Mouse (Mus musculus) R1 (cell line): ENCODE results near the gene Zfp975.
A peak's percentile ranks its signal among the peaks of the same experiment; 100 is the strongest.
"Not testable (repeated sequence)": the region's sequence is repeated elsewhere in the genome, so short reads cannot be mapped to it uniquely, and the experiment has no call there.

Experiments used
- DNase-seq: peaks from one replicate; pipeline ENCODE4 v3.0.0-alpha.2; 2018; ENCODE audit warnings: low read depth, low spot score

Zfp975 gene

DNA sequence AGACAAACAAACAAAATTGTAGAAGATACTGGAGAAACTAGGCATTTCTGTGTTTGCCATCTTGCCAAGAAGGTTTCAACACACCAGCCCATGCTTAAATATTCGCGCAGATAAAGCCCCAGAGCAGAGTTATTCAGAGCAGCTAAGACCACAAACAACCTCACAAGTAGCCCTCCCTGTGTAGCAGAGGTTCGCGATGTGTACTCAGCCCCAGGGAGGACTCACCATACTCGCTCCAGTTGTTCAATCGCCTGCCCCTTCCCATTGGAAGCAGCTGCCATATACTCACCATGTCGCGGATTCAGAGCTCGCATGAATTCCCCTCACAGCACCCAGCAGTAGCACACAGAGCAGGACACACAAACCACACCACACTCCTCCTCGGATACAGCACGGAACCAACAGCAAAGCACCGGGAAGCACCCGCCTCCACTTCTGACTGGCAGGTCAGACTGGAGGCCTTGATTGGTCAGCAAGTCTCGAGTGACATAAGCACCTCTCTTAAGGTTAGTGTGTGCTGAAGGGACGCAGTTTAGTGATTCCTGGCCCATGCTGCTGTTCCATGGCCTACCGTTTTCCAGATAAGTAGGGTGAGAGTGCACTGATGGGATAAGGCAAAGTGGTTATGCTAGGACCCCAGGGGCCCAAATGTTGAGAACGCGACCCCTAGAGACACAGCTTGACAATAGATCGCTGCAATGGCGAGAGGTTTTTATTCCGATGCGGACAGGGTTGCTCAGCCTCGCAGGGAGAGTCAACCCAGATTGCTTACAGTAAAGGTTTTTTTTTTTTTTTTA is at the start of gene Zfp975:
TSS of gene Zfp975 (minus strand) at position 381 of the 797 bp plus-strand sequence.
- peak; percentile 93 for DNase-seq

DNA sequence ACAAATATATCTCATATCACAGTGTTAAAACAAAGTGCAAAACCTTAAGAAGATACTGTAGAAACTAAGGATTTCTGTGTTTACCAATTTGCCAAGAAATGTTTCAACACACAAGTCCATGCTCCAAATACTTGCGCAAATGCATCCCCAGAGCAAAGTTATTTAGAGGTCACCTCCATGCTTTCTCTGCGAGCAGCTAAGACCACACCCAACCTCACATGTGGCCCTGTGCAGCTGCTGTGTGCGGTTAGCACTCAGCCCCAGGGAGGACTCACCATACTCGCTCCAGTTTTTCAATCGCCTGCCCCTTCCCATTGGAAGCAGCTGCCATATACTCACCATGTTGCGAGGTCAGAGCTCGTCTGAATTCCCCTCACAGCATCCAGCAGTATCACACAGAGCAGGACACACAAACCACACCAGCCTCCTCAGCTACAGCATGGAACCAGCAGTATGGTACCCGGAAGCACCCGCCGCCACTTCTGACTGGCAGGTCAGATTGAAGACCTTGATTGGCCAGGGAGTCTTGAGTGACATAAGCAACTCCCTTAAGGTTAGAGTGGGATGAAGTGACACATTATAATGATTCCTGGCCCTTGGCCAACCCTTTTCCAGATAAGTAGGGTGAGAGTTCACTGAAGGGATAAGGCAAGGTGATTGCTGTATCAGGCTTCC is 46.1 kb upstream of the Zfp975 start:
- DNase-seq = peak; percentile 94

DNA sequence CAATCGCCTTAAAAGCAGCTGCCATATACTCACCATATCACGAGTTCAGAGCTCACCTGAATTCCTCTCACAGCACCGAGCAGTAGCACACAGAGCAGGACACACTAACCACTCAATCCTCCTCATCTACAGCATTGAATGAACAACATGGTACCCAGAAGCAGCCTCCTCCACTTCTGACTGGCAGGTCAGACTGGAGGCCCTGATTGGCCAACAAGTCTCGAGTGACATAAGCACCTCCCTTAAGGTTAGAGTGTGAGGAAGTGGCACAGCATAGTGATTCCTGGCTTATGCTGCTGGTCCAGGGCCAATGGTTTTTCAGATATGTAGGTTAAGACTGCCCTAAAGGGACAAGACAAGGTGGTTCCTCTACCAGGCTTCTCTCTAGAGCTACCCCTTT is 34.4 kb upstream of the Zfp975 start, which contains the start of gene Gm17067:
TSS of gene Gm17067 (minus strand) at position 101 of the 400 bp plus-strand sequence.
- not testable (repeated sequence) for DNase-seq

DNA sequence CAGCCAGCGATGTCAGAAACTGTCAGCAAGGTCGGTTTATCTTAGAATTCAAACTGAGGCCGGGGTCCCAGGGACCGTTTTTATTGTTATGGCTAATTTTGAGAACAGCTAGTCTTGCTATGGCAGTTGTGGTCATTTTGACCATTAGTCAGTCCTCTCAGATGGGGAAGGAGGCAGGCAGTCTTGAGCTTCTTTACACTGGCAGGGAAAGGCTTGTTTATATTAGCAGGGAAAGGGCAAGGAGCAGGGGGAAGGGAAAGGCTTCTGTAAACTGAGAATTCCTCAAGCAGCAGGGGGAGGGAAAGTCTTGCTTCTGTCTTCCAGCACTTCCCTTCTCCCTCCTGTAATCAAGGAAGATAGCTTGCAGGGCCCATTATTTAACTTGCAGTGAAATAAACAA is 709 bp upstream of the Zfp975 start:
- peak; percentile 72 for DNase-seq

DNA sequence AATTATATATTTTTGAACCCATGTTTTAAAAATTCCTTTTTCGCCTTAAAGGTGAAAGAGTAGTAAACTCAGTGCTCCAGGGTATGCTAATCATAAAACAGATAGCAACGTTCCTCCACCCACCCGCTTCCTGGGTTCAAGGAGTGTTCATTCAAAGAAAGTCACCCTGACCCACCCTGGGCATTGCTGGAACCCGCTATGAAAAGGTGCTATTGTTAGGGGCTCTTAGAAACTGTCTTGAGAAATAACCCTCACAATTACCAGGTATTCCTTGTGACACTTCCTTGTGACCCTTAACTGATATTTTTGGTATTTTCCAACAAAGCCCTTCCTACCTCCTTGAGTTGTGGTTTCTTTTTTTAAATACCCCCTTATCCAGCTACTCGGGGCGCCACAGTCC is 12.5 kb downstream of the Zfp975 start:
- peak; percentile 92 for DNase-seq

DNA sequence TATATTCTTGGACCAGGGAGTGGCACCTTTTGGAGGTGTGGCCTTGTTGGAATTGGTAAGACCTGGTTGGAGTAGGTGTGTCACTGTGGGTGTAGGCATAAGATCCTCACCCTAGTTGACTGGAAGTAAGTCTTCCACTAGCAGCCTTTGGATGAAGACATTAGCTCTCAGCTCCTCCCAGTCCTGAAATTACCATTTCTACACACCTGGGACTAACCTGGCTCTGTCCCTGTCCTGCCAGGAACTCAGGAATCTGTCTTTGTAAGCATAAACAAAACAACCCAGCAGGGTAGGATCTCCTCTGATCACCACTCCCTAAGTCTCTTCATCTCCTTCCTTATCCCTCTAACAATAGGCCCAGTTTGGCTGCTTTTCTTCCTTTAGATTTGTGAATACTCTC is 12.9 kb downstream of the Zfp975 start:
- peak; percentile 100 for DNase-seq

DNA sequence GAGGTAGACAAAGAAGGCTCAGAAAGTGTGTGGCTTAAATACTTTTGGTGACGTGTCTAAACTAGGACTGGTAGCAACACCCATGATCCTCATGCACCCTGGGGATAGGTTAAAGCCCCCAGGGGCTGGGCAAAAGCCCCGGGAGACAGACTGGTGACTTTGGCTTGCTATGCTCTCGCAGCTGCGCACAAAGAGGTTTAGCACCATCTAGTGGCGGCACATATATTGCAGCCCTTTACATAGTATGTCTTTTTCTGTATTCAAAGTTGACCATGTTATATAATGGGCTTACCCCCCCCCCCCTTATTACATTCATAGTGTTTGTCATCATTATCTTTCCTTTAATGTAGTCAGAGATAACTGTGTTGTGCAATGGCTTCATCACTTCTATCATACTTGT is 32.4 kb downstream of the Zfp975 start:
- peak; percentile 67 for DNase-seq

DNA sequence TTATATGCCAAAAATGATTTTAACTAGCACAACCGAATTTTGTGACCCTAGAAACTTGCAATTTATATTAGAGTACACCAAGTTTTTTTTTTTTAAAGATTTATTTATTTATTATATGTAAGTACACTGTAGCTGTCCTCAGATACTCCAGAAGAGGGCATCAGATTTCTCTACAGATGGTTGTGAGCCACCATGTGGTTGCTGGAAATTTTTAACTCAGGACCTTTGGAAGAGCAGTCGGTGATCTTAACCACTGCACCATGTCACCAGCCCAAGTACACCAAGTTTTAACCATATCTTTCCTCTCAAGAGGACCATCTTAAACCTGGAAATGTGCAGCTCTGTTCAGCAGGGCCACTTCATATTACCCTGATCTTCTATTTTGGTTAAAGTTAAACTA is 37.3 kb downstream of the Zfp975 start:
- peak; percentile 57 for DNase-seq

DNA sequence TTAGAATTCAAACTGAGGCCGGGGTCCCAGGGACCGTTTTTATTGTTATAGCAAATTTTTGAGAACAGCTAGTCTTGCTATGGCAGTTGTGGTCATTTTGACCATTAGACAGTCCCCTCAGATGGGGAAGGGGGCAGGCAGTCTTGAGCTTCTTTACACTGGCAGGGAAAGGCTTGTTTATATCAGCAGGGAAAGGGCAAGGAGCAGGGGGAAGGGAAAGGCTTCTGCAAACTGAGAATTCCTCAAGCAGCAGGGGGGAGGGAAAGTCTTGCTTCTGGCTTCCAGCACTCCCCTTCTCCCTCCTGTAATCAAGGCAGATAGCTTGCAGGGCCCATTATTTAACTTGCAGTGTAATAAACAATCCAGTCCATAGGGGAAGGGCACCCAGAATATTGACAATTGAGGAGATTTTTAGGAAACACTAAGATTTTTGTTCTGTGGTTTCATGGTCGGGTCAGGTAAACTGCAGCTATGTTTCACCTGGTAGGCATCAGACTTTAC is 49.4 kb downstream of the Zfp975 start:
- DNase-seq = peak; percentile 71

DNA sequence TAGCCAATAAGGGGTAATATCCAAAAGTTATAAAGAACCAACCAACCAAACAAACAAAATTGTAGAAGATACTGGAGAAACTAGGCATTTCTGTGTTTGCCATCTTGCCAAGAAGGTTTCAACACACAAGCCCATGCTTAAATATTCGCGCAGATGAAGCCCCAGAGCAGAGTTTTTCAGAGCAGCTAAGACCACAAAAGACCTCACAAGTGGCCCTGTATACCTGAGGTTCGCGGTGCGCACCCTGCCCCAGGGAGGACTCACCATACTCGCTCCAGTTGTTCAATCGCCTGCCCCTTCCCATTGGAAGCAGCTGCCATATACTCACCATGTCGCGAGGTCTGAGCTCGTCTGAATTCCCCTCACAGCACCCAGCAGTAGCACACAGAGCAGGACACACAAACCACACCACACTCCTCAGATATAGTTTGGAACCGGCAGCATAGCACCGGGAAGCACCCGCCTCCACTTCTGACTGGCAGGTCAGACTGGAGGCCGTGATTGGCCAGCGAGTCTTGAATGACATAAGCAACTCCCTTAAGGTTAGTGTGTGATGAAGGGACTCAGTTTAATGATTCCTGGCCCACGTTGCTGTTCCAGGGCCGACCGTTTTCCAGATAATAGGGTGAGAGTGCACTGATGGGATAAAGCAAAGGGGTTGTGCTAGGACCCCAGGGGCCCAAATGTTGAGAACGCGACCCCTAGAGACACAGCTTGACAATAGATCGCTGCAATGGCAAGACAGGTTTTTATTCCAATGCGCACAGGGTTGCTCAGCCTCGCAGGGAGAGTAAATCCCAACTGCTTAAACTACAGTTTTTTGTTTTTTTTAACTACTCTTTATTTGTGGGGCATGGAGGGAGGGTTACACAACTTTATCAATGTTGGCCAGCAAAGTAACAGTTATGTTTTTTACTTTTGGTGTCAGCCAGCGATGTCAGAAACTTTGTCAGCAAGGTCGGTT is 50.1 kb downstream of the Zfp975 start, which contains the start of gene Zfp976:
TSS of gene Zfp976 (minus strand) at position 437 of the 964 bp plus-strand sequence.
- peak; percentile 94 for DNase-seq

DNA sequence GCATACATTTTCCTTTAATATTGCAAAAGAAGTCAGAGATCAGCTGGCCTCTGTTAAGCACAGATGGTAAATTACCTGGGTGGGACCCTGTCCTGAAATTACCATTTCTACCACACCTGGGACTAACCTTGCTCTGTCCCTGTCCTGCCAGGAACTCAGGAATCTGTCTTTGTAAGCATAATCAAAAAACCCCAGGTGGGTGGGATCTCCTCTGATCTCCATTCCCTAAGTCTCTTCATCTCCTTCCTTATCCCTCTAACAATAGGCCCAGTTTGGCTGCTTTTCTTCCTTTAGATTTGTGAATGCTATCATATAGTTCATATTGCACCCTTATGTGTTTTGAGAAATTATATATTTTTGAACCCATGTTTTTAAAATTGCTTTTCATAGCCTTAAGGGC is 61.5 kb downstream of the Zfp975 start:
- peak; percentile 65 for DNase-seq
